ENCODE assay signal across 8 mouse cellular contexts in the genomic region with DNA sequence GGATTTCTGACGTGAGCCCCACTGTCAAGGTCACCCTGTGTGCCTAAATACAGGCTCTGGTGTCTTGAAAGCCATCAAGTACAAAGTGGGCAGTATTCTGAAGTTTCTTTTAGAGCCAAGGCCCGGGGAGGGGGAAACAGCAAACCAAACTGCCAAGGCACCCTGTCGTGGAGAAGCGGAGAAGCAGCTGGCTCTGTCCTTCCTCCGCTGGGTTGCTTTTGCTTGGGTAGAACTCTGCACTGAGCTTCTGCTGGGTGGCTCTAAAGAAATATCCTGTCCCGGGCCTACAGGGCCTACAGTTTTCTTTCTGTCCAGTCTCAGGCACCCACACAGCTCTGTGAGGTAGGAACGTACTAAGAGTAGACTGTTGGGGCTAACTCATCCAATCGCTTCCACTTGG. TPM values are rescaled to one million over a fixed set of nuclear protein-coding genes. Genes with fewer than 3 reads are reported as not detected.
DNase-seq lines count a peak whose midpoint lies in the region; ATAC-seq and TF ChIP-seq lines count a peak whose summit lies in the region.

No protein-coding gene starts in this region.

- H3K27ac ChIP-seq in heart, embryonic 13.5 days (replicated peaks): peak overlapping the region; percentile 76
- H3K27ac ChIP-seq in embryonic facial prominence, embryonic 15.5 days (replicated peaks): peak overlapping the region; percentile 91
- H3K27ac ChIP-seq in liver, embryonic 15.5 days (replicated peaks): peak overlapping the region; percentile 70

- peaks cover 19% of the 10 kb centered on the region for H3K4me1 ChIP-seq in heart, embryonic 13.5 days
- peaks cover 74% of the 10 kb centered on the region for H3K4me1 ChIP-seq in E14TG2a.4 (replicated peaks; ENCODE audit: low read depth, low read length)
- H3K4me1 ChIP-seq in embryonic facial prominence, embryonic 15.5 days: peaks cover 33% of the 10 kb centered on the region
- peaks cover 47% of the 10 kb centered on the region for H3K4me1 ChIP-seq in liver, embryonic 15.5 days (replicated peaks)

- ATAC-seq in heart, embryonic 13.5 days (ENCODE audit: extremely low read depth, insufficient number of reproducible peaks, low FRiP score, low TSS enrichment): no peak
- ATAC-seq in embryonic facial prominence, embryonic 15.5 days (ENCODE audit: insufficient number of reproducible peaks, low FRiP score, low TSS enrichment, low read depth): no peak
- no peak for ATAC-seq in liver, embryonic 15.5 days (ENCODE audit: insufficient read depth)

- no peaks in the 10 kb centered on the region for H3K9me3 ChIP-seq in heart, embryonic 13.5 days
- H3K9me3 ChIP-seq in E14TG2a.4 (ENCODE audit: low read length): no peaks in the 10 kb centered on the region
- H3K9me3 ChIP-seq in embryonic facial prominence, embryonic 15.5 days (replicated peaks): no peaks in the 10 kb centered on the region
- no peaks in the 10 kb centered on the region for H3K9me3 ChIP-seq in liver, embryonic 15.5 days (replicated peaks)

- no peak for DNase-seq in heart, adult 18-20 months
- DNase-seq in cerebellum, postnatal 36 days: no peak
- no peak for DNase-seq in left cerebral cortex, postnatal 4 days
- DNase-seq in right cerebral cortex, postnatal 25 days: no peak

- no peak for TF ChIP-seq CTCF in E14TG2a.4 (conservative IDR thresholded peaks at IDR 0.05; ENCODE audit: low read length)

- H3K4me3 ChIP-seq in heart, embryonic 13.5 days: no peak overlapping the region
- peak overlapping the region; percentile 87 for H3K4me3 ChIP-seq in E14TG2a.4 (replicated peaks; ENCODE audit: low read length)
- no peak overlapping the region for H3K4me3 ChIP-seq in embryonic facial prominence, embryonic 15.5 days (replicated peaks)
- peak overlapping the region; percentile 56 for H3K4me3 ChIP-seq in liver, embryonic 15.5 days (replicated peaks)

- WGBS in heart, embryonic 13.5 days: 57% methylated on average over 8 of the region's 8 CpGs
- WGBS in embryonic facial prominence, embryonic 15.5 days: 64% methylated on average over 8 of the region's 8 CpGs
- 35% methylated on average over 8 of the region's 8 CpGs for WGBS in liver, embryonic 15.5 days (ENCODE audit: insufficient replicate concordance)

- peak overlapping the region; percentile 72 for H3K4me2 ChIP-seq in heart, embryonic 13.5 days
- peak overlapping the region; percentile 84 for H3K4me2 ChIP-seq in embryonic facial prominence, embryonic 15.5 days (replicated peaks)
- H3K4me2 ChIP-seq in liver, embryonic 15.5 days: peak overlapping the region; percentile 71

- H3K27me3 ChIP-seq in heart, embryonic 13.5 days (replicated peaks): 0 out of 2 replicates have a peak, but pooled peaks cover 3% of the 10 kb centered on the region
- H3K27me3 ChIP-seq in E14TG2a.4 (ENCODE audit: insufficient read depth, low read length): 0 out of 2 replicates have a peak, but pooled peaks cover 7% of the 10 kb centered on the region
- no peaks in the 10 kb centered on the region for H3K27me3 ChIP-seq in embryonic facial prominence, embryonic 15.5 days
- H3K27me3 ChIP-seq in liver, embryonic 15.5 days: no peaks in the 10 kb centered on the region

- H3K36me3 ChIP-seq in heart, embryonic 13.5 days: peaks cover 21% of the 10 kb centered on the region
- H3K36me3 ChIP-seq in E14TG2a.4 (ENCODE audit: insufficient read depth, low read length): peaks cover 12% of the 10 kb centered on the region
- peaks cover 13% of the 10 kb centered on the region for H3K36me3 ChIP-seq in embryonic facial prominence, embryonic 15.5 days
- 0 out of 2 replicates have a peak, but pooled peaks cover 4% of the 10 kb centered on the region for H3K36me3 ChIP-seq in liver, embryonic 15.5 days (replicated peaks)

- H3K9ac ChIP-seq in heart, embryonic 13.5 days: peak overlapping the region; percentile 77
- peak overlapping the region; percentile 48; the same call in 1 of the 2 replicates for H3K9ac ChIP-seq in embryonic facial prominence, embryonic 15.5 days
- H3K9ac ChIP-seq in liver, embryonic 15.5 days: peak overlapping the region; percentile 55; the same call in 1 of the 2 replicates

- intact Hi-C loops in left cerebral cortex, postnatal 4 days (cut with DNase I): no loop called here

RNA-seq across cellular contexts. Expression of a gene that starts 0.5 kb away (rescaled TPM):
- polyA plus RNA-seq in heart, embryonic 13.5 days (2015; fragmentation: Nextera tagmentation; extraction: Ambion mirVana): 3.0 and 3.3 TPM in 2 replicates
- total RNA-seq in heart, adult 18-20 months (2021): 1 to 10 TPM; 3.2 to 3.3 TPM
- polyA plus RNA-seq in embryonic facial prominence, embryonic 15.5 days (2015; fragmentation: Nextera tagmentation; extraction: Ambion mirVana): 18.4 and 19.8 TPM in 2 replicates
- polyA plus RNA-seq in liver, embryonic 15.5 days (2015; fragmentation: Nextera tagmentation; extraction: Ambion mirVana): 10.4 and 10.9 TPM in 2 replicates
- total RNA-seq in left cerebral cortex, postnatal 4 days (2021): 1 to 10 TPM; 7.2 to 9.1 TPM

RNA-seq across cellular contexts. Expression of a gene that starts 25.4 kb away (rescaled TPM):
- 1.1 and 1.5 TPM in 2 replicates for polyA plus RNA-seq in heart, embryonic 13.5 days (2015; fragmentation: Nextera tagmentation; extraction: Ambion mirVana)
- 10 to 100 TPM; 28.1 to 29.9 TPM for total RNA-seq in heart, adult 18-20 months (2021)
- 3.2 and 4.0 TPM in 2 replicates for polyA plus RNA-seq in embryonic facial prominence, embryonic 15.5 days (2015; fragmentation: Nextera tagmentation; extraction: Ambion mirVana)
- 0.86 and 0.89 TPM in 2 replicates for polyA plus RNA-seq in liver, embryonic 15.5 days (2015; fragmentation: Nextera tagmentation; extraction: Ambion mirVana)
- 10 to 100 TPM; 17.4 to 19.0 TPM for total RNA-seq in left cerebral cortex, postnatal 4 days (2021)

RNA-seq across cellular contexts. Expression of a gene that starts 30.2 kb away (rescaled TPM):
- polyA plus RNA-seq in heart, embryonic 13.5 days (2015; fragmentation: Nextera tagmentation; extraction: Ambion mirVana): 24.2 and 25.7 TPM in 2 replicates
- total RNA-seq in heart, adult 18-20 months (2021): 10 to 100 TPM; 10.7 to 13.9 TPM
- polyA plus RNA-seq in embryonic facial prominence, embryonic 15.5 days (2015; fragmentation: Nextera tagmentation; extraction: Ambion mirVana): 43.0 and 44.7 TPM in 2 replicates
- 5.8 and 6.4 TPM in 2 replicates for polyA plus RNA-seq in liver, embryonic 15.5 days (2015; fragmentation: Nextera tagmentation; extraction: Ambion mirVana)
- total RNA-seq in left cerebral cortex, postnatal 4 days (2021): 10 to 100 TPM; 85.8 to 90.7 TPM

Comparison
In these comparisons a context has a peak if more than half of its experiments do, and no peak if none do; other contexts are left out.
1. H3K4me3 ChIP-seq: peak in E14TG2a.4 (single experiment) and liver, embryonic 15.5 days (single experiment); none in heart, embryonic 13.5 days (single experiment) and embryonic facial prominence, embryonic 15.5 days (single experiment).
2. Peak in every context shown above with its lines, with median percentiles within 50 percentile points of each other: H3K27ac ChIP-seq, H3K4me2 ChIP-seq and H3K9ac ChIP-seq.